Mouse (Mus musculus): ENCODE measurements around the gene 1700025G04Rik.

GRCm38 (mm10) chr1:152063357-152064145, 26.4 kb downstream of the 1700025G04Rik start:
- TF ChIP-seq CTCF (IDR thresholded peaks at IDR 0.05; ENCODE audit: extremely low read depth, insufficient read depth, low read length), result no peak
- no peak for TF ChIP-seq POLR2A (IDR thresholded peaks at IDR 0.05; ENCODE audit: extremely low read depth, insufficient read depth, low read length)

All from cortical plate, adult 2 months (tissue).